Mouse (Mus musculus): ENCODE results near the gene Sema6d. TPM values are rescaled to one million over a fixed set of nuclear protein-coding genes. Genes with fewer than 3 reads are reported as not detected.
"Not testable (repeated sequence)": the region's sequence is repeated elsewhere in the genome, so short reads cannot be mapped to it uniquely, and the experiment has no call there.

The Sema6d gene
- polyA plus RNA-seq, 1 experiment from 2014 or later, result 15.3 TPM

- Histone ChIP-seq H3K9ac (no peak overlapping the region), H3K27me3 (no peaks in the 10 kb centered on the region), H3K4me1 (no peaks in the 10 kb centered on the region), H3K27ac (replicated peaks) (no peak overlapping the region), H3K9me3 (replicated peaks) (0 out of 2 replicates have a peak, but pooled peaks cover 7% of the 10 kb centered on the region), H3K36me3 (no peaks in the 10 kb centered on the region), H3K4me3 (replicated peaks) (no peak overlapping the region), H3K4me2 (replicated peaks) (no peak overlapping the region)
- 83% methylated on average over 2 of the region's 2 CpGs for WGBS
- ATAC-seq (ENCODE audit: insufficient number of reproducible peaks, low FRiP score, low TSS enrichment, low read depth), result no peak
Observed at GRCm38 (mm10) chr2:124293601-124294000, 203.8 kb downstream of the Sema6d start.

GRCm38 (mm10) chr2:124298351-124298750, 208.6 kb downstream of the Sema6d start:
- Histone ChIP-seq H3K4me1 (no peaks in the 10 kb centered on the region), H3K27me3 (no peaks in the 10 kb centered on the region), H3K9ac (no peak overlapping the region), H3K4me3 (replicated peaks) (no peak overlapping the region), H3K36me3 (no peaks in the 10 kb centered on the region), H3K4me2 (replicated peaks) (no peak overlapping the region), H3K9me3 (replicated peaks) (0 out of 2 replicates have a peak, but pooled peaks cover 7% of the 10 kb centered on the region), H3K27ac (replicated peaks) (no peak overlapping the region)
- 50% methylated on average over 5 of the region's 5 CpGs for WGBS
- ATAC-seq (ENCODE audit: insufficient number of reproducible peaks, low FRiP score, low TSS enrichment, low read depth), result no peak

GRCm38 (mm10) chr2:124298872-124299271, 209.1 kb downstream of the Sema6d start:
- no peak overlapping the region for H3K9ac ChIP-seq
- WGBS, result 23% methylated on average over 1 of the region's 1 CpGs
- no peaks in the 10 kb centered on the region for H3K4me1 ChIP-seq
- H3K4me3 ChIP-seq (replicated peaks), result no peak overlapping the region
- H3K36me3 ChIP-seq, result no peaks in the 10 kb centered on the region
- H3K27me3 ChIP-seq, result no peaks in the 10 kb centered on the region
- H3K9me3 ChIP-seq (replicated peaks), result 0 out of 2 replicates have a peak, but pooled peaks cover 7% of the 10 kb centered on the region
- ATAC-seq (ENCODE audit: insufficient number of reproducible peaks, low FRiP score, low TSS enrichment, low read depth), result peak; percentile 73
- H3K27ac ChIP-seq (replicated peaks), result no peak overlapping the region
- H3K4me2 ChIP-seq (replicated peaks), result no peak overlapping the region

GRCm38 (mm10) chr2:124308605-124309004, 218.8 kb downstream of the Sema6d start:
- Histone ChIP-seq H3K4me2 (replicated peaks) (no peak overlapping the region), H3K9ac (no peak overlapping the region), H3K36me3 (no peaks in the 10 kb centered on the region), H3K4me3 (replicated peaks) (no peak overlapping the region), H3K27me3 (no peaks in the 10 kb centered on the region), H3K4me1 (no peaks in the 10 kb centered on the region), H3K9me3 (replicated peaks) (no peaks in the 10 kb centered on the region), H3K27ac (replicated peaks) (no peak overlapping the region)
- 55% methylated on average over 2 of the region's 2 CpGs for WGBS
- ATAC-seq (ENCODE audit: insufficient number of reproducible peaks, low FRiP score, low TSS enrichment, low read depth), result no peak

- Histone ChIP-seq H3K4me2 (replicated peaks) (no peak overlapping the region), H3K27ac (replicated peaks) (no peak overlapping the region), H3K27me3 (no peaks in the 10 kb centered on the region), H3K36me3 (no peaks in the 10 kb centered on the region), H3K9me3 (replicated peaks) (no peaks in the 10 kb centered on the region), H3K4me1 (no peaks in the 10 kb centered on the region), H3K9ac (no peak overlapping the region), H3K4me3 (replicated peaks) (no peak overlapping the region)
- 88% methylated on average over 6 of the region's 6 CpGs for WGBS
- no peak for ATAC-seq (ENCODE audit: insufficient number of reproducible peaks, low FRiP score, low TSS enrichment, low read depth)
Observed at GRCm38 (mm10) chr2:124309361-124310128, 219.8 kb downstream of the Sema6d start.

- Histone ChIP-seq H3K4me2 (replicated peaks) (no peak overlapping the region), H3K4me1 (no peaks in the 10 kb centered on the region), H3K27me3 (no peaks in the 10 kb centered on the region), H3K9ac (no peak overlapping the region), H3K36me3 (no peaks in the 10 kb centered on the region), H3K27ac (replicated peaks) (no peak overlapping the region), H3K9me3 (replicated peaks) (no peaks in the 10 kb centered on the region), H3K4me3 (replicated peaks) (no peak overlapping the region)
- 74% methylated on average over 5 of the region's 5 CpGs for WGBS
- no peak for ATAC-seq (ENCODE audit: insufficient number of reproducible peaks, low FRiP score, low TSS enrichment, low read depth)
Observed at GRCm38 (mm10) chr2:124322528-124323215, 232.9 kb downstream of the Sema6d start.

GRCm38 (mm10) chr2:124324107-124324724, 234.4 kb downstream of the Sema6d start:
- Histone ChIP-seq H3K27me3 (no peaks in the 10 kb centered on the region), H3K36me3 (no peaks in the 10 kb centered on the region), H3K4me3 (replicated peaks) (no peak overlapping the region), H3K27ac (replicated peaks) (no peak overlapping the region), H3K9ac (no peak overlapping the region), H3K4me2 (replicated peaks) (no peak overlapping the region), H3K4me1 (no peaks in the 10 kb centered on the region), H3K9me3 (replicated peaks) (no peaks in the 10 kb centered on the region)
- no peak for ATAC-seq (ENCODE audit: insufficient number of reproducible peaks, low FRiP score, low TSS enrichment, low read depth)
- WGBS, result 79% methylated on average over 6 of the region's 6 CpGs

GRCm38 (mm10) chr2:124329473-124330130, 239.8 kb downstream of the Sema6d start:
- no peaks in the 10 kb centered on the region for H3K27me3 ChIP-seq
- 53% methylated on average over 1 of the region's 1 CpGs for WGBS
- no peaks in the 10 kb centered on the region for H3K36me3 ChIP-seq
- no peaks in the 10 kb centered on the region for H3K9me3 ChIP-seq (replicated peaks)
- no peak for ATAC-seq (ENCODE audit: insufficient number of reproducible peaks, low FRiP score, low TSS enrichment, low read depth)
- no peak overlapping the region for H3K4me2 ChIP-seq (replicated peaks)
- H3K4me1 ChIP-seq, result no peaks in the 10 kb centered on the region
- no peak overlapping the region for H3K4me3 ChIP-seq (replicated peaks)
- H3K9ac ChIP-seq, result no peak overlapping the region
- no peak overlapping the region for H3K27ac ChIP-seq (replicated peaks)

GRCm38 (mm10) chr2:124332890-124333289, 243.1 kb downstream of the Sema6d start:
- Histone ChIP-seq H3K27me3 (no peaks in the 10 kb centered on the region), H3K4me2 (replicated peaks) (no peak overlapping the region), H3K27ac (replicated peaks) (no peak overlapping the region), H3K9ac (no peak overlapping the region), H3K4me1 (no peaks in the 10 kb centered on the region), H3K4me3 (replicated peaks) (no peak overlapping the region), H3K9me3 (replicated peaks) (no peaks in the 10 kb centered on the region), H3K36me3 (no peaks in the 10 kb centered on the region)
- WGBS, result 71% methylated on average over 5 of the region's 5 CpGs
- no peak for ATAC-seq (ENCODE audit: insufficient number of reproducible peaks, low FRiP score, low TSS enrichment, low read depth)

- not testable (repeated sequence) for ATAC-seq (ENCODE audit: insufficient number of reproducible peaks, low FRiP score, low TSS enrichment, low read depth); H3K4me1 ChIP-seq; H3K4me2 ChIP-seq (replicated peaks); H3K4me3 ChIP-seq (replicated peaks); H3K27ac ChIP-seq (replicated peaks); H3K9ac ChIP-seq; H3K9me3 ChIP-seq (replicated peaks); H3K36me3 ChIP-seq; H3K27me3 ChIP-seq
- WGBS, result 50% methylated on average over 2 of the region's 2 CpGs
Observed at GRCm38 (mm10) chr2:124334655-124335054, 244.9 kb downstream of the Sema6d start.

- Histone ChIP-seq H3K27ac (replicated peaks) (no peak overlapping the region), H3K27me3 (no peaks in the 10 kb centered on the region), H3K4me3 (replicated peaks) (no peak overlapping the region), H3K36me3 (no peaks in the 10 kb centered on the region), H3K9ac (no peak overlapping the region), H3K4me1 (no peaks in the 10 kb centered on the region), H3K4me2 (replicated peaks) (no peak overlapping the region), H3K9me3 (replicated peaks) (no peaks in the 10 kb centered on the region)
- no peak for ATAC-seq (ENCODE audit: insufficient number of reproducible peaks, low FRiP score, low TSS enrichment, low read depth)
- WGBS, result 75% methylated on average over 6 of the region's 6 CpGs
Observed at GRCm38 (mm10) chr2:124338296-124338695, 248.5 kb downstream of the Sema6d start.

All from embryonic facial prominence, embryonic 15.5 days (tissue).